Mouse (Mus musculus) duodenum, adult 2 months (tissue): ENCODE results near the gene Plp1. TPM values are rescaled to one million over a fixed set of nuclear protein-coding genes. Genes with fewer than 3 reads are reported as not detected.

Experiments
- polyA plus RNA-seq: library from polyadenylated mRNA; depleted of rRNA; stranded (reverse); fragments of >200 nt; gene quantifications from 2 replicates; pipeline ENCODE4 v1.2.3, GENCODE M21; 2012; ENCODE audit warnings: low replicate concordance; rRNA removed

The Plp1 gene
- polyA plus RNA-seq = 0.79 and 1.4 TPM in 2 replicates

DNA sequence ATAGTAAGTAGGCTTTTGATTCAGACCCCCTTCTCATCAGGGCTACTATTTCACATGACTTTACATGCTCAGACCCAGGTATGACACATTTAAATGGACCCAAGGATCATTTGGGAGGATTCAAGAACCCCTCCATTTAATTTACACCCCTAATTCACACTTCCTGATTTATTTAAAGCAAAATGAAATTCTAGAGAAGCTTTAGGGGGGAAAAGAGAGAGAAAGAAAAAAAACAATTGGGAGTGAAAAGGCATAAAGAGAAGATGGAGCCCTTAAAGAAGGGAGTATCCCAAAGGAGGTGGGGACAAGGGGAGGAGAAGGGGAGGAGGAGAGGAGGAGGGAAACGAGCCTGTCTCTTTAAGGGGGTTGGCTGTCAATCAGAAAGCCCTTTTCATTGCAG is at the start of gene Plp1:
Plp1 (plus strand) TSS at position 301 of the 400 bp plus-strand sequence.

DNA sequence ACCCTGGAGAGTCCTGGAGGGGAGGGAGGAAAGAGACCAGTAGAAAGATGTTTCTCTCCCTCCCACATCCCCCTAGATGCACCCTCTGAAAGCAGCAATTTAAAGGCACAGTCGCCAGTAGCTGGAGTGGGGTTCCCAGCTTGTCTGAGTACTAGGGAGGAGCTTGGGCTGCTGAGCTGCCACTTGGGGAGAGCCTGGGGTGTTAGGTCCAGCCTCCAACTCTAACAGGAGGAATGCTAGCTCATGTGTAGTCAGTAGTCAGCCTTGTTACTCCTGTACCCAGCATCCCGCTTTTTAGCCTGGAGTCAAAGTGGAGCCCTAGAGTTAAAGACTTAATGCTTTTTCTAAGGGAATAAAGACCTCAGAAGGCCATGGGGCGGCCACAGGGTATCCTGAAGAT is 42.4 kb upstream of the Plp1 start, which contains the start of gene Glra4:
Glra4 (minus strand) TSS at position 101 of the 400 bp plus-strand sequence.

DNA sequence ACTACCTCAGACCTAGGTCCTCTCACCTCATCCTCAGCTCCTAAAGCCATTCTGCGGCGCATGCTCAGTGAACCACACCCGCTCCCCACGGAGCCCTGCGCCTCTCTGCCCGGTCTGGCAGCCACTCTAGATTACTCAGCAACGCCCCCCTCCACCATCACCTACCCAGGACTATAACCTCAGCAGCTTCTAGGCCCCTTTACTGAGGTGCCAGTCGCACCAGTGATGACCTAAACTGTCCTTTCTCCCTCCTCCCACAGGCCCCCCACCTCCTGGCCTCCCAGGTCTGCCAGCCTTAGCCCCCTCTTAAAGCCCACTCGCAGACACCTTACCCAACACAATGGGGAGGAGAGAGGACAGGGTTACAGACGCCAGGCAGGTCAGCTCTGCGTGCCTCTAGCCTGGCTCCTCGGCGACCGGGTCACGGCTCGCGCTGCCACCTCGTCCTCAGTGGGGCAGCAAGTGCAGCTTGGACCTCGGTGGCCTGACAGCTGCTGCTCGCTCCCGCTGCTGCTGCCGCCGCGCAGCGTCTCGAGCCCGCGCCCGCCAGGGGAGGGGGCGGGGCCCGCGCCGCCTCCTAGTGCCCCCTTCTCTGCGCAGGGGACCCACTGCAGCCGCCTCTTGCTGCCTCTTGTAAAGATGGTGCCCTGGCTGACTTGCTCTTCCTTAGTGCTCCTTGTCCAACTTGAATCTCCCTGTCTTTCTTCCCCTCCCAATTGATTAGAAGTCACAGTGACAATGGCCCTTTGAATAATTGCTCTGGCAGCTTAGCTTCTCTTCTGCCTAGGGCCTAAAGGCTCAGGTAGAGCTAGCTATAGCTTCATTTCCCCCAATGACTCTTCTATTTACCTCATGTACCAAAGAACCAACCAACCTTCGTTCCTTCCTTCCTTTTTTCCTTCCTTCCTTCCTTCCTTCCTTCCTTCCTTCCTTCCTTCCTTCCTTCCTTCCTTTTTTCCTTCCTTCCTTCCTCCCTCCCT is 45.9 kb downstream of the Plp1 start, which contains the start of gene Rab9b:
Rab9b (minus strand) TSS at position 695 of the 980 bp plus-strand sequence.

Other genes starting within 250 kb of the Plp1 start
- gene Tceal3, start 231.8 kb upstream of the Plp1 start, polyA plus RNA-seq = 0.56 and 1.1 TPM in 2 replicates
- 0.13 and 0.20 TPM in 2 replicates for gene Tceal1, start 114.7 kb upstream of the Plp1 start, polyA plus RNA-seq
- gene Morf4l2, start 79.0 kb upstream of the Plp1 start, polyA plus RNA-seq = 8.0 and 8.5 TPM in 2 replicates
- gene Glra4, start 42.5 kb upstream of the Plp1 start, polyA plus RNA-seq = not detected in 2 replicates
- gene Rab9b, start 46.1 kb downstream of the Plp1 start, polyA plus RNA-seq = 0.02 TPM in 1 of 2 replicates, not detected in the other
- not detected in 2 replicates for gene H2bfm, start 104.7 kb downstream of the Plp1 start, polyA plus RNA-seq
- gene Tmsb15b2, start 152.8 kb downstream of the Plp1 start, polyA plus RNA-seq = not detected in 2 replicates
- not detected in 2 replicates for gene Tmsb15l, start 154.2 kb downstream of the Plp1 start, polyA plus RNA-seq
- gene Tmsb15b1, start 154.2 kb downstream of the Plp1 start, polyA plus RNA-seq = not detected in 2 replicates
- 0.34 and 0.40 TPM in 2 replicates for gene Zcchc18, start 170.5 kb downstream of the Plp1 start, polyA plus RNA-seq
- 0.98 and 2.0 TPM in 2 replicates for gene Slc25a53, start 215.6 kb downstream of the Plp1 start, polyA plus RNA-seq
- 0.12 and 0.23 TPM in 2 replicates for gene Fam199x, start 226.9 kb downstream of the Plp1 start, polyA plus RNA-seq